Mouse (Mus musculus) liver, adult 2 months (tissue): Measurements from ENCODE around the gene Hist1h4a.

Experiments
- CTCF ChIP-seq: fragments of 200-500 bp; IDR thresholded peaks from 2 replicates; pipeline ENCODE4 v1.5.1; 2011; ENCODE audit warnings: low read depth, low read length, control low read depth
- POLR2A ChIP-seq: fragments of 200-500 bp; IDR thresholded peaks from 2 replicates; pipeline ENCODE4 v1.6.1; 2011; ENCODE audit warnings: low read length, control low read depth; ENCODE audit not compliant: insufficient read depth; ENCODE audit errors: extremely low read depth

- no peak for TF ChIP-seq CTCF
- TF ChIP-seq POLR2A = no peak
Observed at GRCm38 (mm10) chr13:23755000-23755399, 6.0 kb downstream of the Hist1h4a start.
